Mouse (Mus musculus) lung, embryonic 15.5 days (tissue): ENCODE measurements around the gene Fam126a. TPM values are rescaled to one million over a fixed set of nuclear protein-coding genes. Genes with fewer than 3 reads are reported as not detected.
A peak's percentile ranks its signal among the peaks of the same experiment; 100 is the strongest.

ENCODE experiments used
- ATAC-seq: fragments of 200-750 bp; cut with Nextera tagmentation; 2 replicates; pipeline ENCODE4 v1.8.0; 2017; ENCODE audit warnings: moderate number of reproducible peaks, borderline replicate concordance; ENCODE audit not compliant: low FRiP score, low TSS enrichment; ENCODE audit errors: extremely low read depth
- H3K27ac ChIP-seq: fragments of 300-500 bp; sonication (generic); 2 replicates; pipeline ENCODE4 v1.5.1; 2015; ENCODE audit warnings: moderate library complexity, mild to moderate bottlenecking, inconsistent platforms
- H3K27me3 ChIP-seq: fragments of 300-500 bp; sonication (generic); 2 replicates; pipeline ENCODE4 v1.6.1; 2015; ENCODE audit warnings: inconsistent platforms
- H3K36me3 ChIP-seq: fragments of 300-500 bp; sonication (generic); 2 replicates; pipeline ENCODE4 v1.6.1; 2015; ENCODE audit warnings: inconsistent platforms
- H3K4me1 ChIP-seq: fragments of 300-500 bp; sonication (generic); 2 replicates; pipeline ENCODE4 v1.6.1; 2015; ENCODE audit warnings: inconsistent platforms
- H3K4me2 ChIP-seq: fragments of 300-500 bp; sonication (generic); 2 replicates; pipeline ENCODE4 v1.6.1; 2015; ENCODE audit warnings: inconsistent platforms, mild to moderate bottlenecking, moderate library complexity
- H3K4me3 ChIP-seq: fragments of 300-500 bp; sonication (generic); 2 replicates; pipeline ENCODE4 v1.5.1; 2015; ENCODE audit warnings: mild to moderate bottlenecking, inconsistent platforms
- H3K9ac ChIP-seq: fragments of 300-500 bp; sonication (generic); 2 replicates; pipeline ENCODE4 v1.6.1; 2015; ENCODE audit warnings: inconsistent platforms
- H3K9me3 ChIP-seq: fragments of 300-500 bp; sonication (generic); 2 replicates; pipeline ENCODE4 v1.6.1; 2016; ENCODE audit warnings: inconsistent platforms
- WGBS: fragments of 180-500 bp; shearing (Covaris S2); methylation state at CpG from one replicate; pipeline ENCODE4 v1.1.7; 2015; 5-methylcytosine and 5-hydroxymethylcytosine counted together
- polyA plus RNA-seq: library from polyadenylated mRNA; unstranded; fragments of >200 nt; fragmentation: Nextera tagmentation; extraction: Ambion mirVana; gene quantifications from 2 replicates; pipeline ENCODE4 v1.2.1, GENCODE M21; 2015

Fam126a gene
- 17.4 and 18.2 TPM in 2 replicates for polyA plus RNA-seq

- Histone ChIP-seq H3K4me2 (peak within 1 kb of the TSS; percentile 96), H3K4me3 (peak within 1 kb of the TSS; percentile 75), H3K9me3 (no peaks in the 10 kb centered on the region), H3K27ac (peak within 1 kb of the TSS; percentile 67), H3K9ac (peak within 1 kb of the TSS; percentile 88), H3K27me3 (no peaks in the 10 kb centered on the region), H3K4me1 (peaks cover 5% of the 10 kb centered on the region; the same call in 1 of the 2 replicates), H3K36me3 (no peaks in the 10 kb centered on the region)
- WGBS, result 0% methylated on average over 13 of the region's 16 CpGs
- peak; percentile 100 for ATAC-seq
Observed at GRCm38 (mm10) chr5:24030579-24030969, at the start of gene Fam126a. Fam126a (minus strand) TSS chr5:24030690.

DNA sequence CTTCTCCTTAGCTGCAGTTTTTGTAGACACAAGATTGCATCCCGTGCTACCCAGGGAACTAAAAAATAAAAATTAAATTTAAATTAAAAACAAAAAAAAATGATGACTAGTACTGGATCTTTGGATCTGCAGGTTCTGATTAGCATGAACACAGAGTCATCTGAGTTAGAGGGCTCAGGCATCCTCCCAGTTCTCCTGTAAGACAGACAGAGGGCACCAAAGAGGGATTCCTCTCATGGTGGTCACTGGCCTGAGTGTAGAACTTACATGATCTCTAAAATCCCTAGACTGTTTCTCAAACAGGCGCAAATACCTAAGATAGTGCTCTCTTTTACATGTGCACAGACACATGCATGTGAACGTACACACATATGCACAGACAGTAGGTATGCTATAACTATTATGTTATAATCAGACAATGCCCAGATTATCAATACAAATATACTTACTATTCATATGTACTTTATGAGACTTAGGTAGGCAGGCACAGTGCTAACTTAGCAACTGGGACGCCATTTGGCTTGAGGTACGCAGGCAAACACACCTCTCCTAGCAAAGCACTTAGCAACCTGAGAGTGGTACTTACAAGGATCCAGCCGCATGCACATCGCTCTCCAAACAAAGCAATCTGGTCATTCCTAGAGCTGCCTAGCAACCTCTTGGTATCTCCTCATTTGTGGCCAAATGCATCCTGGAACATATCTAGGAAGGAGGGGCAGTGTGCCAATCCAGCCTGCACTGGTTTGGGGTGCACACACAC lies 48.1 kb upstream of the Fam126a start:
- Histone ChIP-seq H3K9me3 (no peaks in the 10 kb centered on the region), H3K9ac (no peak overlapping the region), H3K4me1 (0 out of 2 replicates have a peak, but pooled peaks cover 9% of the 10 kb centered on the region), H3K4me3 (no peak overlapping the region), H3K27me3 (no peaks in the 10 kb centered on the region), H3K27ac (no peak overlapping the region), H3K4me2 (no peak overlapping the region), H3K36me3 (no peaks in the 10 kb centered on the region)
- ATAC-seq, result 0 out of 2 replicates have a peak, but pooled peaks have one; percentile 39
- WGBS, result 66% methylated on average over 7 of the region's 7 CpGs

- Histone ChIP-seq H3K36me3 (no peaks in the 10 kb centered on the region), H3K27ac (no peak overlapping the region), H3K4me1 (0 out of 2 replicates have a peak, but pooled peaks cover 9% of the 10 kb centered on the region), H3K4me2 (peak overlapping the region; percentile 51), H3K27me3 (no peaks in the 10 kb centered on the region), H3K9ac (no peak overlapping the region), H3K9me3 (no peaks in the 10 kb centered on the region), H3K4me3 (peak overlapping the region; percentile 31)
- ATAC-seq, result no peak
- WGBS, result 6% methylated on average over 7 of the region's 7 CpGs
Observed at GRCm38 (mm10) chr5:24077739-24078306, 47.3 kb upstream of the Fam126a start.

GRCm38 (mm10) chr5:24076986-24077718 lies 46.7 kb upstream of the Fam126a start:
- under 1% methylated on average over 15 of the region's 15 CpGs for WGBS
- Histone ChIP-seq H3K27me3 (no peaks in the 10 kb centered on the region), H3K4me2 (peak overlapping the region; percentile 51), H3K9me3 (no peaks in the 10 kb centered on the region), H3K9ac (no peak overlapping the region), H3K27ac (no peak overlapping the region), H3K4me1 (0 out of 2 replicates have a peak, but pooled peaks cover 9% of the 10 kb centered on the region), H3K4me3 (peak overlapping the region; percentile 31), H3K36me3 (no peaks in the 10 kb centered on the region)
- ATAC-seq, result peak; percentile 74; the same call in 1 of the 2 replicates

GRCm38 (mm10) chr5:24072031-24072430 lies 41.5 kb upstream of the Fam126a start:
- no peak for ATAC-seq
- H3K4me1 ChIP-seq, result 0 out of 2 replicates have a peak, but pooled peaks cover 5% of the 10 kb centered on the region
- H3K36me3 ChIP-seq, result no peaks in the 10 kb centered on the region
- no peaks in the 10 kb centered on the region for H3K9me3 ChIP-seq
- WGBS, result 59% methylated on average over 6 of the region's 6 CpGs
- no peaks in the 10 kb centered on the region for H3K27me3 ChIP-seq
- H3K4me2 ChIP-seq, result no peak overlapping the region
- no peak overlapping the region for H3K9ac ChIP-seq
- no peak overlapping the region for H3K4me3 ChIP-seq
- no peak overlapping the region; the same call in 1 of the 2 replicates for H3K27ac ChIP-seq

DNA sequence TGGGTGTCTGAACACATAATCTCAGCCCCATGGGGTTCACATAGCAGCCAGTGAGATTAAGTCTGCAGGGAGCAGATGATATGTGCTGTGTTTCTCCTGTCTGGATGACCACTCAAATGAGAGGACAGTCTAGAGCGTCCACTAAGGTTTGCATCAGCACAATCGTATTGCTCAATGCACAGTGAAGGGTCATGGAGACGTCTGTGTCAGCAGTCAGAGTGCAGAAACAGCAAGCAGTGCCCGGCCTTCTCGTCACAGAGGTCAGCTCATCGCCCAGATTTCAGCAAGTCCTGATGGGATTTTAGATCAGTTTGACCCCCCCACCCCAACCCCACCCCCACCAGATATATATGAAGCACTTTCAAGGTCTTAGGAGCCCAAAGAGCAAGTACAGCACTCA lies 38.5 kb upstream of the Fam126a start:
- Histone ChIP-seq H3K4me1 (no peaks in the 10 kb centered on the region), H3K36me3 (no peaks in the 10 kb centered on the region), H3K27me3 (no peaks in the 10 kb centered on the region), H3K9me3 (no peaks in the 10 kb centered on the region), H3K27ac (no peak overlapping the region), H3K4me3 (no peak overlapping the region), H3K4me2 (no peak overlapping the region), H3K9ac (no peak overlapping the region)
- no peak for ATAC-seq
- 72% methylated on average over 6 of the region's 6 CpGs for WGBS

- Histone ChIP-seq H3K9ac (no peak overlapping the region), H3K4me3 (no peak overlapping the region), H3K27me3 (no peaks in the 10 kb centered on the region), H3K27ac (no peak overlapping the region), H3K36me3 (no peaks in the 10 kb centered on the region), H3K4me2 (no peak overlapping the region), H3K4me1 (no peaks in the 10 kb centered on the region), H3K9me3 (no peaks in the 10 kb centered on the region)
- ATAC-seq, result no peak
- WGBS, result 65% methylated on average over 4 of the region's 4 CpGs
Observed at GRCm38 (mm10) chr5:24063545-24063944, 33.1 kb upstream of the Fam126a start.

GRCm38 (mm10) chr5:24063034-24063433 lies 32.5 kb upstream of the Fam126a start:
- no peak for ATAC-seq
- Histone ChIP-seq H3K4me2 (no peak overlapping the region), H3K4me3 (no peak overlapping the region), H3K36me3 (no peaks in the 10 kb centered on the region), H3K9me3 (no peaks in the 10 kb centered on the region), H3K27ac (no peak overlapping the region), H3K4me1 (no peaks in the 10 kb centered on the region), H3K9ac (no peak overlapping the region), H3K27me3 (no peaks in the 10 kb centered on the region)
- 74% methylated on average over 6 of the region's 6 CpGs for WGBS

GRCm38 (mm10) chr5:24060949-24061348 lies 30.5 kb upstream of the Fam126a start:
- 56% methylated on average over 3 of the region's 3 CpGs for WGBS
- Histone ChIP-seq H3K9ac (no peak overlapping the region), H3K9me3 (no peaks in the 10 kb centered on the region), H3K4me2 (no peak overlapping the region), H3K27me3 (no peaks in the 10 kb centered on the region), H3K4me1 (no peaks in the 10 kb centered on the region), H3K4me3 (no peak overlapping the region), H3K36me3 (no peaks in the 10 kb centered on the region), H3K27ac (no peak overlapping the region)
- ATAC-seq, result no peak

- no peaks in the 10 kb centered on the region for H3K27me3 ChIP-seq
- 74% methylated on average over 3 of the region's 3 CpGs for WGBS
- no peak overlapping the region for H3K27ac ChIP-seq
- H3K9me3 ChIP-seq, result no peaks in the 10 kb centered on the region
- H3K4me2 ChIP-seq, result no peak overlapping the region
- no peaks in the 10 kb centered on the region for H3K36me3 ChIP-seq
- ATAC-seq, result no peak
- H3K4me1 ChIP-seq, result peaks cover 5% of the 10 kb centered on the region; the same call in 1 of the 2 replicates
- H3K9ac ChIP-seq, result no peak overlapping the region
- H3K4me3 ChIP-seq, result no peak overlapping the region
Observed at GRCm38 (mm10) chr5:24057592-24057991, 27.1 kb upstream of the Fam126a start.

DNA sequence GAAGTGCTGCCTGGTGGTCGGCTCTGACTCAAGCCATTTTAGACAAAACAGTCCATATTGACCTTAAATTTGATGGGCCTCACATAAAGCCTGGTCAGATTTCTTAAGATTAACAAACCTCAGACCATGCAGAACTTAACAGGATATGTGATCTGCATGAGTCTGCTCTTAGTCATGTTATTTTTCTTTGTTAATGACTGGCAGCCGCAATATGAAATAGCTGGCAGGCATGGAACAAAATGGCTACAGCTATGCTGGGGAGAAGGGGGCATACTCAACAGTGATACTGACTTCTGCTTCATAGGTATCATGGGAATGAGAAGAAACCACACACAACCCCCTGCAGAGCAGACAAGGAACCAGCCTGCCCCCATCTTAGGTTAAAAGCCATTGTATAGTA lies 26.4 kb upstream of the Fam126a start:
- no peaks in the 10 kb centered on the region for H3K36me3 ChIP-seq
- WGBS, result 85% methylated on average over 2 of the region's 2 CpGs
- no peak overlapping the region for H3K4me3 ChIP-seq
- H3K9ac ChIP-seq, result no peak overlapping the region
- H3K4me2 ChIP-seq, result no peak overlapping the region
- ATAC-seq, result no peak
- H3K4me1 ChIP-seq, result peaks cover 10% of the 10 kb centered on the region
- no peak overlapping the region for H3K27ac ChIP-seq
- no peaks in the 10 kb centered on the region for H3K27me3 ChIP-seq
- no peaks in the 10 kb centered on the region for H3K9me3 ChIP-seq

GRCm38 (mm10) chr5:24054382-24054781 lies 23.9 kb upstream of the Fam126a start:
- H3K4me2 ChIP-seq, result no peak overlapping the region
- peaks cover 10% of the 10 kb centered on the region for H3K4me1 ChIP-seq
- no peaks in the 10 kb centered on the region for H3K27me3 ChIP-seq
- 92% methylated on average over 3 of the region's 3 CpGs for WGBS
- no peak overlapping the region for H3K9ac ChIP-seq
- H3K27ac ChIP-seq, result no peak overlapping the region
- H3K4me3 ChIP-seq, result no peak overlapping the region
- no peaks in the 10 kb centered on the region for H3K36me3 ChIP-seq
- H3K9me3 ChIP-seq, result no peaks in the 10 kb centered on the region
- no peak for ATAC-seq
